Mouse (Mus musculus) urinary bladder, postnatal 25 days (tissue): ENCODE measurements around the gene Syt14.
A peak's percentile ranks its signal among the peaks of the same experiment; 100 is the strongest.

Experiments
- DNase-seq: peaks from one replicate; pipeline ENCODE4 v3.0.0; 2022; ENCODE audit warnings: low spot score

Syt14 gene

GRCm38 (mm10) chr1:192861305-192861960 is 174.1 kb downstream of the Syt14 start:
- DNase-seq = no peak

- DNase-seq = no peak
These were observed 175.3 kb downstream of the Syt14 start for GRCm38 (mm10) chr1:192860273-192860672.

GRCm38 (mm10) chr1:192857582-192857981 is 178.0 kb downstream of the Syt14 start:
- no peak for DNase-seq

DNA sequence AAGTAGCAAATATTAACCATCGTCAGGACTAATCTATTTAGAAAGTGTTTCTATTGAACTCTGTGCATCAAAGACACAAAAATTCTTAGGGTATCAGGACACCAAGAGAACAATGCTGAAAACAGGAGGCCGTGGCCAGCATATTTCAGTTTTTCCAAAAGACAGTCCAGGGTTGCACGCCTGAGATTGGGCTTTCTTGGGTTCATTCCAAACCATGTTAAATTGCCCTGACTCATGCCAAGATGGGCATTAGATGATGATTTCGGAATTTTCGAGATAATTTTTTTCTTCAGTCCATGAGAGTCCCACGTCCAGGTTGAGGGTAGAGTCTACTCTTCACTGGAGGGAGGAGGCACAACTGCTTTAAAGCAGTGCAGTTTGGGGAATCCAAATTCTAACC is 178.6 kb downstream of the Syt14 start:
- no peak for DNase-seq

GRCm38 (mm10) chr1:192856411-192856810 is 179.2 kb downstream of the Syt14 start:
- no peak for DNase-seq

GRCm38 (mm10) chr1:192855474-192856230 is 179.9 kb downstream of the Syt14 start, which contains the start of gene Sertad4:
Sertad4 (minus strand) TSS chr1:192855756.
- peak; percentile 63 for DNase-seq

DNA sequence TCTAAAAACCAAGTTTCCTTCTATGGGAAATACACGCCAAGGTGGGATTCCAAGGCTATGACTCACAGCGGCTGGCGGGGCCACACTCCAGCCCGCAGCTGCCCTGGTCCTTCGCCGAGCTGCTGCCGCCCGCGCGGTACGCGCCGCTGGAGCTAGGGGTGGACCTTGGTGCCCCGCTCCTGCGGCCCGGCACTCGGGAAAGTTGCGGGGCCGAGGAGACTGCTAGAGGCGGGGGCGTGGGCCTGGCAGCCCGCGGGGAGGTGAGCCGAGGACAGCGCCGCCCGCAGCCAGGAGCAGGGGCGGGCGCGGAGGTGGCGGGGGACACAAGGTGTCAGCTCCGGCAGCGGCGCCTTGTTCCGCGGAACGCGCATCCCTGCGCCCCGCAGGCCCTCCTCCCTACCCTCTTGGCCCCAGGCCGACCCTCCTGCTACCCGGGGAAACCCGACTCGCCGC is 180.7 kb downstream of the Syt14 start:
- DNase-seq = peak; percentile 71

DNA sequence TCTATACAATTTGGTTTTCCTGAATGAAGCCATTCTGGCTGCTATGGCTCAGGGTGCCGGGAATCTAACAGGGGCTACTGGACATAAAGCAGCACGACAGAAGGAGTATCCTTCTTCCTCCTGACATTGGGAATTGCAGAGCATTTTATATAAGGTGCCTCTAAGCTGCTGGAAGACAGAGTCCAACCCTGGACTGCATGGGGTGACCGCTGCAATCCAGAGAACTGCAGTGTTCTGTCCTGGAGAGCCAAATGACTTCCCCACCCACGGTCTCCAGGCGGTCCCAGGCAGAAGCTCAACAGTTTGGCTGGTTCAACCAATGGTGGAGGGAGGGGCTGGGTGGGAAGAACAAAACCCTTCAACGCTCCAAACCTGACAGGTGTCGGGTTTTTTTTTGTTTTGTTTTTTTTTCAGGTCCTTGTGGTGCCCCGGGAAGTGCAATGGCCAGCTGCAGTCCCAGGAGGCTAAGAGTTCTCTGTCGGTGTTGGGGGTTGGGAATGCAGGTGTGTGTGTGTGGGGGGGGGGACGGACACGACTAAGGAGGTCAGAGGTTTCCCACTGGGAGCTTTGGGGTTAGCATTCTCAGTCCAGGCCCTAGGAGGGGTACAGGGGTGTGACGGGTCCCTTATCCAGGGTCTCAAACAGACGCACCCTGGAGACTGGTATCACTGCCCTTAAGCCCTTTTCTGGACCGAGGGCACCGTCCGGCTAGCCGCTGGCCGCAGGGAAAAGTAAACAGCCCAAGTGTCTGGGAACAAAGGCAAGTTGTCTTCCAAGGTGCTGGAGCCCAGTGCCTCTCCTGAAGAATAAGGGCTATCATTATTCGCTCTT is 181.4 kb downstream of the Syt14 start:
- DNase-seq = no peak

GRCm38 (mm10) chr1:192853429-192853828 is 182.1 kb downstream of the Syt14 start:
- no peak for DNase-seq

GRCm38 (mm10) chr1:192852047-192852446 is 183.5 kb downstream of the Syt14 start:
- no peak for DNase-seq

- no peak for DNase-seq
These were observed 183.9 kb downstream of the Syt14 start for GRCm38 (mm10) chr1:192851640-192852039.

DNA sequence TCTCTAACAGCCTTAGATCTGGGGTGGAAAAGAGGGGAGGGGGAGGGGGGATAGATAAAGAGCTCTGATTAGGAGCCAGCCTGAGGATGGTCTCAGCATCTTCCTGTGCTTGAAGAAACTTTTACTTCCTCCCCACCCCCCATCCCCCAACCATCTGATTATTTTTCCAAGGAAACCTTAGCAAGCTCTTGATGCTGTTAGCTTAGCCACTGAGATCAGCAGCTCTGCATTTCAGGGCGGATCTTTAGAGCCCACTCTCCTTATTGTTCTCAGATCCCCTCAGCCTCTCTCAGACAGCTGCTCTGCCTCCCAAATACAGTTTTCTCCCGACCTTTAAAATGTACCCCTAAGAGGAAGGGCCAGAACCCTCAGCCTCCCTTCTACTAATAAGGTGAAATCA is 184.4 kb downstream of the Syt14 start:
- DNase-seq = no peak

DNA sequence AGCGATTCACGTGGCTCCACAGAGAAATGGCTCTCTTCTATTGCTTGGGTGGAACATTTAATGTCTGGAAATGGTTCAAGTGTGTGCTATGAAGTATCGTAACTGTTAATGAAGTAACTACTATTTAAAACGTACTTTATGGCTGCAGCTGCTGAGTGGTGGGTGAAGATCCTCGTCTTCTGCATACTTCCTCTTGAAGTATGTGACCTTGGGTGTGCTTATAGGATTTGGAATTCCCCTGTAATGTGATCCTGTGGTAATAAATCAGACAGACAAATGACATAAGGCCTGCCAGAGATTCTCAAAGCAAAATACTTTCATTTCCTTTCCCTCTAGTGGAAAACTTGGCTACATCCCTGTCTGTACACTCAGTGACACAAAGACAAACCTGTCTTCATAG is 186.0 kb downstream of the Syt14 start:
- DNase-seq = no peak

GRCm38 (mm10) chr1:192847254-192847653 is 188.3 kb downstream of the Syt14 start:
- DNase-seq = no peak
